Mouse (Mus musculus) bone marrow, adult 2 months (tissue): ENCODE data around the gene Has3. TPM values are rescaled to one million over a fixed set of nuclear protein-coding genes. Genes with fewer than 3 reads are reported as not detected.

Experiments
- H3K27ac ChIP-seq: fragments of 200-500 bp; 2 replicates; pipeline ENCODE4 v1.5.1; 2012; ENCODE audit warnings: low read depth, mild to moderate bottlenecking, control low read depth, inconsistent platforms, low read length; ENCODE audit not compliant: control insufficient read depth, poor library complexity, insufficient read depth
- H3K4me1 ChIP-seq: fragments of 200-500 bp; 2 replicates; pipeline ENCODE4 v1.6.1; 2011; ENCODE audit warnings: low read length; ENCODE audit not compliant: control insufficient read depth, insufficient read depth
- H3K4me3 ChIP-seq: fragments of 200-500 bp; replicated peaks from 2 replicates; pipeline ENCODE3; 2011; ENCODE audit warnings: mild to moderate bottlenecking, low read depth, low read length, control low read depth; ENCODE audit not compliant: control insufficient read depth
- CTCF ChIP-seq: fragments of 200-500 bp; IDR thresholded peaks from 2 replicates; pipeline ENCODE4 v1.5.1; 2011; ENCODE audit warnings: low read length, control low read depth; ENCODE audit not compliant: control insufficient read depth, insufficient read depth
- POLR2A ChIP-seq: fragments of 200-500 bp; IDR thresholded peaks from 2 replicates; pipeline ENCODE4 v1.6.1; 2011; ENCODE audit warnings: low read depth, mild to moderate bottlenecking, control low read depth, low read length, borderline replicate concordance; ENCODE audit not compliant: control insufficient read depth
- WGBS: fragments of 180-500 bp; shearing (Covaris S2); methylation state at CpG from one replicate; pipeline ENCODE4 v1.1.7; 2018; 5-methylcytosine and 5-hydroxymethylcytosine counted together
- polyA plus RNA-seq: library from polyadenylated mRNA; stranded (reverse); fragments of >200 nt; gene quantifications from 2 replicates; pipeline ENCODE4 v1.2.4, GENCODE M21; 2011; ENCODE audit warnings: low replicate concordance; ENCODE audit not compliant: missing spikeins, insufficient read depth, insufficient read length

Has3 gene
- polyA plus RNA-seq, 1 experiment = not detected

GRCm38 (mm10) chr8:106850034-106850433 lies 20.0 kb upstream of the Has3 start:
- TF ChIP-seq CTCF (no peak), POLR2A (no peak)
- no peak overlapping the region for H3K4me3 ChIP-seq
- no peak overlapping the region for H3K27ac ChIP-seq
- peaks cover 2% of the 10 kb centered on the region for H3K4me1 ChIP-seq
- 79% methylated on average over 10 of the region's 10 CpGs for WGBS

GRCm38 (mm10) chr8:106854534-106855241 lies 15.4 kb upstream of the Has3 start:
- 55% methylated on average over 8 of the region's 8 CpGs for WGBS
- peak overlapping the region; percentile 14; the same call in 1 of the 2 replicates for H3K27ac ChIP-seq
- H3K4me1 ChIP-seq = peaks cover 4% of the 10 kb centered on the region
- H3K4me3 ChIP-seq = no peak overlapping the region
- TF ChIP-seq POLR2A = no peak
- TF ChIP-seq CTCF = no peak

- H3K4me1 ChIP-seq = peaks cover 4% of the 10 kb centered on the region
- no peak overlapping the region for H3K4me3 ChIP-seq
- TF ChIP-seq POLR2A (no peak), CTCF (no peak)
- no peak overlapping the region for H3K27ac ChIP-seq
- 38% methylated on average over 3 of the region's 3 CpGs for WGBS
These were observed 14.8 kb upstream of the Has3 start for GRCm38 (mm10) chr8:106855242-106855562.

- TF ChIP-seq CTCF (no peak), POLR2A (no peak)
- Histone ChIP-seq H3K4me1 (no peaks in the 10 kb centered on the region), H3K27ac (no peak overlapping the region), H3K4me3 (no peak overlapping the region)
- 86% methylated on average over 10 of the region's 10 CpGs for WGBS
These were observed 7.2 kb upstream of the Has3 start for GRCm38 (mm10) chr8:106862845-106863244.

GRCm38 (mm10) chr8:106865354-106865753 lies 4.7 kb upstream of the Has3 start:
- H3K27ac ChIP-seq = no peak overlapping the region
- no peaks in the 10 kb centered on the region for H3K4me1 ChIP-seq
- WGBS = 71% methylated on average over 9 of the region's 9 CpGs
- H3K4me3 ChIP-seq = no peak overlapping the region
- no peak; the same call in 1 of the 2 replicates for TF ChIP-seq CTCF
- TF ChIP-seq POLR2A = no peak

GRCm38 (mm10) chr8:106870537-106871327 lies 690 bp downstream of the Has3 start:
- H3K4me3 ChIP-seq = no peak overlapping the region
- TF ChIP-seq CTCF = no peak
- TF ChIP-seq POLR2A = no peak
- H3K27ac ChIP-seq = no peak overlapping the region
- no peaks in the 10 kb centered on the region for H3K4me1 ChIP-seq
- WGBS = under 1% methylated on average over 63 of the region's 63 CpGs

- TF ChIP-seq CTCF (no peak), POLR2A (no peak)
- Histone ChIP-seq H3K4me3 (no peak overlapping the region), H3K27ac (no peak overlapping the region), H3K4me1 (no peaks in the 10 kb centered on the region)
- 3% methylated on average over 15 of the region's 15 CpGs for WGBS
These were observed 1.4 kb downstream of the Has3 start for GRCm38 (mm10) chr8:106871328-106871926.

GRCm38 (mm10) chr8:106871931-106872371 lies 1.9 kb downstream of the Has3 start:
- no peak for TF ChIP-seq CTCF
- no peak for TF ChIP-seq POLR2A
- no peak overlapping the region for H3K4me3 ChIP-seq
- 4% methylated on average over 22 of the region's 22 CpGs for WGBS

More at GRCm38 (mm10) chr8:106871931-106872371, 1.9 kb downstream of the Has3 start:
- H3K4me1 ChIP-seq = no peaks in the 10 kb centered on the region
- no peak overlapping the region for H3K27ac ChIP-seq
